Mouse (Mus musculus) stomach, embryonic 16.5 days (tissue): ENCODE results near the gene Gm10376. TPM values are rescaled to one million over a fixed set of nuclear protein-coding genes. Genes with fewer than 3 reads are reported as not detected.
"Not testable (repeated sequence)": the region's sequence is repeated elsewhere in the genome, so short reads cannot be mapped to it uniquely, and the experiment has no call there.

Experiments
- ATAC-seq: fragments of 200-750 bp; cut with Nextera tagmentation; 2 replicates; pipeline ENCODE4 v1.8.0; 2017; ENCODE audit warnings: moderate number of reproducible peaks, moderate TSS enrichment; ENCODE audit not compliant: insufficient read depth, low FRiP score
- H3K27ac ChIP-seq: fragments of 300-500 bp; sonication (generic); 2 replicates; pipeline ENCODE4 v1.5.1; 2014; ENCODE audit warnings: low read length
- H3K27me3 ChIP-seq: fragments of 300-500 bp; sonication (generic); 2 replicates; pipeline ENCODE4 v1.6.1; 2014; ENCODE audit warnings: low read length, control low read depth, mixed read lengths; ENCODE audit not compliant: control insufficient read depth, insufficient read depth
- H3K36me3 ChIP-seq: fragments of 300-500 bp; sonication (generic); 2 replicates; pipeline ENCODE4 v1.6.1; 2014; ENCODE audit warnings: low read length; ENCODE audit not compliant: control insufficient read depth, insufficient read depth
- H3K4me1 ChIP-seq: fragments of 300-500 bp; sonication (generic); 2 replicates; pipeline ENCODE4 v1.6.1; 2014; ENCODE audit warnings: low read length, control low read depth, mixed read lengths; ENCODE audit not compliant: control insufficient read depth, insufficient read depth
- H3K4me2 ChIP-seq: fragments of 300-500 bp; sonication (generic); 2 replicates; pipeline ENCODE4 v1.6.1; 2014; ENCODE audit warnings: low read depth, low read length, mixed read lengths
- H3K4me3 ChIP-seq: fragments of 300-500 bp; sonication (generic); replicated peaks from 2 replicates; pipeline ENCODE4 v1.5.1; 2014; ENCODE audit warnings: mild to moderate bottlenecking, low read length
- H3K9ac ChIP-seq: fragments of 300-500 bp; sonication (generic); 2 replicates; pipeline ENCODE4 v1.6.1; 2014; ENCODE audit warnings: low read length
- H3K9me3 ChIP-seq: fragments of 300-500 bp; sonication (generic); replicated peaks from 2 replicates; pipeline ENCODE4 v1.6.1; 2016; ENCODE audit warnings: low read length, control low read depth; ENCODE audit not compliant: control insufficient read depth
- WGBS: fragments of 180-500 bp; shearing (Covaris S2); extraction: QIAGEN DNeasy Blood & Tissue Kit; methylation state at CpG from one replicate; pipeline ENCODE4 v1.1.7; 2014; 5-methylcytosine and 5-hydroxymethylcytosine counted together
- polyA plus RNA-seq: library from polyadenylated mRNA; unstranded; fragments of >200 nt; fragmentation: Nextera tagmentation; extraction: Ambion mirVana; gene quantifications from 2 replicates; pipeline ENCODE4 v1.2.1, GENCODE M21; 2015

The Gm10376 gene
- polyA plus RNA-seq = not detected in 2 replicates

GRCm38 (mm10) chr14:43015528-43015927 lies at the start of gene Gm10376:
TSS of gene Gm10376 (minus strand) at chr14:43015628.
- not testable (repeated sequence) for H3K27ac ChIP-seq, H3K36me3 ChIP-seq, ATAC-seq

DNA sequence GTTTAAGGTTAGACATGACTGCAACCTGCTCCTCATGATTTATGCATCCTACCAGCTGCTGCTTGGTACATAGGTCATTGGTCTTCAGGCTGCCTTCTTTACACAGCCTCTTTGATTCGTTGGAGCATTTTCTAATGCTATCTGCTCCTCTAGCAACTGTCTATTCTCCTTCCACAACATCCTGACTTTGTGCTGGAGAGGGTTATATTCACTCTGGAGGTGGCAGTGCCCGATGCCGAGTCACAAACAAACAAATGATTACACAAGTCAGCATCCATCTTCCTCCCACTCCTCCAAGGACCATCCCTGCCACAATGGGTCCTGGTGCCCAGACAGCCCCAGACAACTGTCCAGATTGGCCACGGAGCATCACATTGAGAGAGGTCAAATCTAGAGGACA lies 44.8 kb upstream of the Gm10376 start:
- H3K9me3 ChIP-seq, H3K36me3 ChIP-seq, ATAC-seq, H3K4me1 ChIP-seq, H3K4me2 ChIP-seq, H3K27me3 ChIP-seq, H3K4me3 ChIP-seq, H3K9ac ChIP-seq, H3K27ac ChIP-seq: not testable (repeated sequence)
- WGBS = 59% methylated on average over 4 of the region's 4 CpGs

More at GRCm38 (mm10) chr14:43015528-43015927, at the start of gene Gm10376:
- H3K4me3 ChIP-seq, H3K9ac ChIP-seq, H3K4me2 ChIP-seq, H3K27me3 ChIP-seq, H3K4me1 ChIP-seq, H3K9me3 ChIP-seq: not testable (repeated sequence)

GRCm38 (mm10) chr14:43058063-43058462 lies 42.6 kb upstream of the Gm10376 start:
- H3K27me3 ChIP-seq, H3K9ac ChIP-seq, H3K36me3 ChIP-seq, H3K4me1 ChIP-seq, H3K4me3 ChIP-seq, H3K4me2 ChIP-seq, H3K9me3 ChIP-seq, H3K27ac ChIP-seq, ATAC-seq: not testable (repeated sequence)
- 82% methylated on average over 3 of the region's 3 CpGs for WGBS

GRCm38 (mm10) chr14:42993524-42993923 lies 21.9 kb downstream of the Gm10376 start, which contains the start of gene Gm8082:
TSS of gene Gm8082 (minus strand) at chr14:42993624.
- WGBS = no CpG with 5 or more reads among the region's 1 CpGs
- H3K4me1 ChIP-seq, H3K27me3 ChIP-seq, H3K27ac ChIP-seq, H3K4me2 ChIP-seq, ATAC-seq, H3K9ac ChIP-seq, H3K36me3 ChIP-seq, H3K9me3 ChIP-seq, H3K4me3 ChIP-seq: not testable (repeated sequence)

Other genes starting within 250 kb of the Gm10376 start
- gene Gm3015, start 246.8 kb downstream of the Gm10376 start, polyA plus RNA-seq = not detected in 2 replicates
- gene Gm10377, start 217.6 kb downstream of the Gm10376 start, polyA plus RNA-seq = not detected in 2 replicates
- gene Gm21977, start 162.2 kb downstream of the Gm10376 start, polyA plus RNA-seq = not detected in 2 replicates
- gene Gm8082, start 22.0 kb downstream of the Gm10376 start, polyA plus RNA-seq = not detected in 2 replicates
- gene Gm8094, start 61.0 kb upstream of the Gm10376 start, polyA plus RNA-seq = not detected in 2 replicates
- not detected in 2 replicates for gene Gm8104, start 85.0 kb upstream of the Gm10376 start, polyA plus RNA-seq
- not detected in 2 replicates for gene Gm7233, start 164.2 kb upstream of the Gm10376 start, polyA plus RNA-seq
- gene Gm8122, start 219.7 kb upstream of the Gm10376 start, polyA plus RNA-seq = not detected in 2 replicates
- gene Gm8126, start 243.0 kb upstream of the Gm10376 start, polyA plus RNA-seq = not detected in 2 replicates